Mouse (Mus musculus) bone marrow macrophage, adult 2 months (primary cell): Measurements from ENCODE around the gene Tpr.

Source experiments
- CTCF ChIP-seq: IDR thresholded peaks from 2 replicates; pipeline ENCODE4 v1.5.1; 2012; ENCODE audit warnings: low read depth, mild to moderate bottlenecking, low read length, moderate library complexity
- POLR2A ChIP-seq: IDR thresholded peaks from 2 replicates; pipeline ENCODE4 v1.6.1; 2012; ENCODE audit warnings: mild to moderate bottlenecking, low read depth, low read length, borderline replicate concordance

DNA sequence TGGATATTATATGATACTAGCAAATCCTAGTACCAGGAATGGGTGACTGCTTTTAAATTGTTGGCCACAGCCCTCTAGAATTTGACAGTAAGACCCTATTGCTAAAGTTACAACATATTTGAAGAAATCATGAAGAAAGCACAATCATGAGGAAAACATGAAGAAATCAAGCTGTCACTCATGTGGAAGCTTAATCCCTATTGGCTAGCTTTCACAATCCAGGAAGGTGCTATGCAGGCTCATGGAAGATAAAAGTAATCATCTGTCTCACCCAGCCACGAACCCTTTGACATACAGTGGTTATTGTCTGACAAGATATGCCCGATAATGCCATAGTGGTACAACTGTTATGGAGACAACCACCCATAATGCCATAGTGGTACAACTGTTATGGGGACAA is 105.5 kb downstream of the Tpr start:
- TF ChIP-seq POLR2A (no peak), CTCF (no peak)
